Mouse (Mus musculus): ENCODE data around the gene Fam149b.
A peak's percentile ranks its signal among the peaks of the same experiment; 100 is the strongest.
"Not testable (repeated sequence)": the region's sequence is repeated elsewhere in the genome, so short reads cannot be mapped to it uniquely, and the experiment has no call there.

Gene Fam149b

GRCm38 (mm10) chr14:20347991-20348541 lies at the start of gene Fam149b, which contains the start of gene Ecd:
Fam149b (plus strand) TSS chr14:20348162.
Ecd (minus strand) TSS chr14:20348121.
- DNase-seq (ENCODE audit: low spot score): peak; percentile 87

GRCm38 (mm10) chr14:20305085-20305484 lies 42.9 kb upstream of the Fam149b start:
- DNase-seq (ENCODE audit: low spot score): not testable (repeated sequence)

- no peak for DNase-seq (ENCODE audit: low spot score)
Measured at GRCm38 (mm10) chr14:20315137-20315536, 32.8 kb upstream of the Fam149b start.

- DNase-seq (ENCODE audit: low spot score): no peak
Measured at GRCm38 (mm10) chr14:20319420-20319819, 28.5 kb upstream of the Fam149b start.

- no peak for DNase-seq (ENCODE audit: low spot score)
Measured at GRCm38 (mm10) chr14:20324196-20324595, 23.8 kb upstream of the Fam149b start.

GRCm38 (mm10) chr14:20328474-20328873 lies 19.5 kb upstream of the Fam149b start:
- DNase-seq (ENCODE audit: low spot score): no peak

- no peak for DNase-seq (ENCODE audit: low spot score)
Measured at GRCm38 (mm10) chr14:20331316-20331715, 16.6 kb upstream of the Fam149b start.

GRCm38 (mm10) chr14:20339415-20339814 lies 8.5 kb upstream of the Fam149b start:
- DNase-seq (ENCODE audit: low spot score): no peak

- DNase-seq (ENCODE audit: low spot score): no peak
Measured at GRCm38 (mm10) chr14:20340149-20340548, 7.8 kb upstream of the Fam149b start.

- no peak for DNase-seq (ENCODE audit: low spot score)
Measured at GRCm38 (mm10) chr14:20340866-20341265, 7.1 kb upstream of the Fam149b start.

- DNase-seq (ENCODE audit: low spot score): no peak
Measured at GRCm38 (mm10) chr14:20345885-20346284, 2.1 kb upstream of the Fam149b start.

- no peak for DNase-seq (ENCODE audit: low spot score)
Measured at GRCm38 (mm10) chr14:20347441-20347990, 446 bp upstream of the Fam149b start.

GRCm38 (mm10) chr14:20363230-20363629 lies 15.3 kb downstream of the Fam149b start:
- no peak for DNase-seq (ENCODE audit: low spot score)

GRCm38 (mm10) chr14:20368271-20368670 lies 20.3 kb downstream of the Fam149b start:
- DNase-seq (ENCODE audit: low spot score): no peak

GRCm38 (mm10) chr14:20370798-20371197 lies 22.8 kb downstream of the Fam149b start:
- DNase-seq (ENCODE audit: low spot score): no peak

- no peak for DNase-seq (ENCODE audit: low spot score)
Measured at GRCm38 (mm10) chr14:20371854-20372253, 23.9 kb downstream of the Fam149b start.

GRCm38 (mm10) chr14:20377112-20377521 lies 29.2 kb downstream of the Fam149b start:
- no peak for DNase-seq (ENCODE audit: low spot score)

GRCm38 (mm10) chr14:20378313-20379061 lies 30.5 kb downstream of the Fam149b start:
- no peak for DNase-seq (ENCODE audit: low spot score)

GRCm38 (mm10) chr14:20379087-20379640 lies 31.2 kb downstream of the Fam149b start:
- DNase-seq (ENCODE audit: low spot score): no peak

- no peak for DNase-seq (ENCODE audit: low spot score)
Measured at GRCm38 (mm10) chr14:20379753-20380430, 31.9 kb downstream of the Fam149b start.

GRCm38 (mm10) chr14:20388441-20389129 lies 40.6 kb downstream of the Fam149b start, which contains the start of gene Dnajc9:
Dnajc9 (minus strand) TSS chr14:20388910.
- peak; percentile 87 for DNase-seq (ENCODE audit: low spot score)

All from ovary, adult 18-20 months (tissue).